Mouse (Mus musculus): Measurements from ENCODE around the gene Csmd2. TPM values are rescaled to one million over a fixed set of nuclear protein-coding genes. Genes with fewer than 3 reads are reported as not detected.

The Csmd2 gene
- polyA plus RNA-seq, 1 experiment from 2014 or later: 0.05 TPM

GRCm38 (mm10) chr4:128342208-128342607 lies 354.6 kb downstream of the Csmd2 start:
- H3K9ac ChIP-seq (ENCODE audit: low read length): no peak overlapping the region
- no peaks in the 10 kb centered on the region for H3K36me3 ChIP-seq (ENCODE audit: control insufficient read depth, insufficient read depth)
- ATAC-seq (replicated peaks; ENCODE audit: extremely low read depth, insufficient read depth, low FRiP score): no peak
- no peak overlapping the region for H3K27ac ChIP-seq (ENCODE audit: low read length)
- 22% methylated on average over 1 of the region's 1 CpGs for WGBS
- H3K9me3 ChIP-seq (replicated peaks; ENCODE audit: control insufficient read depth, low read length): no peaks in the 10 kb centered on the region
- no peaks in the 10 kb centered on the region for H3K27me3 ChIP-seq (ENCODE audit: control insufficient read depth, insufficient read depth, low read length)
- H3K4me3 ChIP-seq (ENCODE audit: low read length): no peak overlapping the region
- H3K4me2 ChIP-seq (ENCODE audit: low read depth, low read length): no peak overlapping the region
- H3K4me1 ChIP-seq (ENCODE audit: control insufficient read depth, insufficient read depth, low read length): no peaks in the 10 kb centered on the region

DNA sequence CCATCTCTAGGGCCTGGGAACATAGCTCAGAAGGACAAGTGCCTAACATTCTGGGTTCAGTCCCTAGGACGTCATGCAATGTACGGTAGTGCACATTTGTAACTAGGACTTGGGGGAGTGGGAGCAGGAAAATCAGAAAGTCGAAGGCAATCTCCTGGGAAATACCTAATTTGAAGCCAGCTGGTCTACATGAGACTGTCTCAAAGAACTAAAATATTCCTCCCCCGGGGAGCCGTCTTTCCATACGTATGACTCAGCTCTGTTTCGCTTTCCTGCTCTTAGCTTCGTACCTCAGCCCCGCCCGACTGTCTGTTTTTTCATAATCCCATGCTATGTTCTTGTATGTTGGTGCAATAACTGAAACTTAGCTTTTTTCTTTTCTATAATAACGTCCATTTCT lies 371.1 kb downstream of the Csmd2 start:
- no peaks in the 10 kb centered on the region for H3K27me3 ChIP-seq (ENCODE audit: control insufficient read depth, insufficient read depth, low read length)
- no peak for ATAC-seq (replicated peaks; ENCODE audit: extremely low read depth, insufficient read depth, low FRiP score)
- H3K27ac ChIP-seq (ENCODE audit: low read length): no peak overlapping the region
- no peak overlapping the region for H3K4me2 ChIP-seq (ENCODE audit: low read depth, low read length)
- H3K4me3 ChIP-seq (ENCODE audit: low read length): no peak overlapping the region
- no peak overlapping the region for H3K9ac ChIP-seq (ENCODE audit: low read length)
- H3K4me1 ChIP-seq (ENCODE audit: control insufficient read depth, insufficient read depth, low read length): no peaks in the 10 kb centered on the region
- WGBS: 81% methylated on average over 11 of the region's 11 CpGs
- H3K9me3 ChIP-seq (replicated peaks; ENCODE audit: control insufficient read depth, low read length): no peaks in the 10 kb centered on the region
- H3K36me3 ChIP-seq (ENCODE audit: control insufficient read depth, insufficient read depth): no peaks in the 10 kb centered on the region

GRCm38 (mm10) chr4:128365851-128366250 lies 378.2 kb downstream of the Csmd2 start:
- Histone ChIP-seq H3K4me3 (ENCODE audit: low read length) (no peak overlapping the region), H3K4me1 (ENCODE audit: control insufficient read depth, insufficient read depth, low read length) (no peaks in the 10 kb centered on the region), H3K27me3 (ENCODE audit: control insufficient read depth, insufficient read depth, low read length) (no peaks in the 10 kb centered on the region), H3K4me2 (ENCODE audit: low read depth, low read length) (no peak overlapping the region), H3K36me3 (ENCODE audit: control insufficient read depth, insufficient read depth) (no peaks in the 10 kb centered on the region), H3K9me3 (replicated peaks; ENCODE audit: control insufficient read depth, low read length) (no peaks in the 10 kb centered on the region), H3K27ac (ENCODE audit: low read length) (no peak overlapping the region), H3K9ac (ENCODE audit: low read length) (no peak overlapping the region)
- 62% methylated on average over 4 of the region's 4 CpGs for WGBS
- ATAC-seq (replicated peaks; ENCODE audit: extremely low read depth, insufficient read depth, low FRiP score): no peak

- no peaks in the 10 kb centered on the region for H3K36me3 ChIP-seq (ENCODE audit: control insufficient read depth, insufficient read depth)
- H3K9me3 ChIP-seq (replicated peaks; ENCODE audit: control insufficient read depth, low read length): no peaks in the 10 kb centered on the region
- H3K4me2 ChIP-seq (ENCODE audit: low read depth, low read length): no peak overlapping the region
- ATAC-seq (replicated peaks; ENCODE audit: extremely low read depth, insufficient read depth, low FRiP score): no peak
- no peak overlapping the region for H3K9ac ChIP-seq (ENCODE audit: low read length)
- no peak overlapping the region for H3K4me3 ChIP-seq (ENCODE audit: low read length)
- no peaks in the 10 kb centered on the region for H3K27me3 ChIP-seq (ENCODE audit: control insufficient read depth, insufficient read depth, low read length)
- 88% methylated on average over 6 of the region's 6 CpGs for WGBS
- no peak overlapping the region for H3K27ac ChIP-seq (ENCODE audit: low read length)
- H3K4me1 ChIP-seq (ENCODE audit: control insufficient read depth, insufficient read depth, low read length): no peaks in the 10 kb centered on the region
These were observed 380.4 kb downstream of the Csmd2 start for GRCm38 (mm10) chr4:128368088-128368487.

DNA sequence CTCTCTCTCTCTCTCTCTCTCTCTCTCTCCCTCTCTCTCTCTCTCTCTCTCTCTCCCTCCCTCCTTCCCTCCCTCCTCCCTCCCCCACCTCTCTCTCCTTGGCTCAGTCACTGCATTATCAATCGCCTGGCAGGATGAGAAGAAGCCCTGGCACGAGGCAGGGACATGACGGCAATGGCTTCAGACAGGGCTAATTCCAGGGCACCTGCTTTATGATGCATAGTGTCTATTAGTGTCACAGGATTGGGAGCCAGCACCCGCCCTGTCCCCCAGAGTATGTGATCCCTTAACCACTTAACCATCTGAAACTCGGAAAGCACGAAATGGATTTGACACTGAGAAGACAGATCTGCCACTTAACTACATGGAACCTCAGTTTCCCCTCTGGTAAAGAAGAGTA lies 384.1 kb downstream of the Csmd2 start:
- H3K4me2 ChIP-seq (ENCODE audit: low read depth, low read length): no peak overlapping the region
- H3K4me1 ChIP-seq (ENCODE audit: control insufficient read depth, insufficient read depth, low read length): no peaks in the 10 kb centered on the region
- WGBS: 65% methylated on average over 6 of the region's 6 CpGs
- ATAC-seq (replicated peaks; ENCODE audit: extremely low read depth, insufficient read depth, low FRiP score): no peak
- no peak overlapping the region for H3K9ac ChIP-seq (ENCODE audit: low read length)
- H3K4me3 ChIP-seq (ENCODE audit: low read length): no peak overlapping the region
- no peak overlapping the region for H3K27ac ChIP-seq (ENCODE audit: low read length)
- no peaks in the 10 kb centered on the region for H3K36me3 ChIP-seq (ENCODE audit: control insufficient read depth, insufficient read depth)
- no peaks in the 10 kb centered on the region for H3K27me3 ChIP-seq (ENCODE audit: control insufficient read depth, insufficient read depth, low read length)
- H3K9me3 ChIP-seq (replicated peaks; ENCODE audit: control insufficient read depth, low read length): no peaks in the 10 kb centered on the region

DNA sequence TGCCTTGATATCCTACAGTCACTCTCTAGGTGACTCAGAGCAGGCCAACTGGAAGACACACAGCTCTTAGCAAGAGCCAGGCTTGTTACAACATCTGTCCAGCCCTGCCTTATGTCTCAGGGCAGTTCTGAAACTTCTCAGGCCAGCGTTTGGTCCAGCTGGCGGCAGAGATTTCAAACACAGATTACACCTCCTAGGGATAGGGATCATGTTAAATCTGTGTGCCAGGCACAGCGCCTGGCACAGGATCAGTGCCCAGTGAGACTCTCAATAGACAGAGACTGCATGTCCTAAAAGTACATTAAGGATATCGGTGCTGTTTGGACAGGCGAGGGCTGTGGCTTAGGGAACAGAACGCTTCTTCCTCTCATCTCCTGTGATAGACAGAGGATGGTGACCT lies 385.5 kb downstream of the Csmd2 start:
- Histone ChIP-seq H3K4me1 (ENCODE audit: control insufficient read depth, insufficient read depth, low read length) (no peaks in the 10 kb centered on the region), H3K27ac (ENCODE audit: low read length) (no peak overlapping the region), H3K9ac (ENCODE audit: low read length) (no peak overlapping the region), H3K36me3 (ENCODE audit: control insufficient read depth, insufficient read depth) (no peaks in the 10 kb centered on the region), H3K9me3 (replicated peaks; ENCODE audit: control insufficient read depth, low read length) (no peaks in the 10 kb centered on the region), H3K4me3 (ENCODE audit: low read length) (no peak overlapping the region), H3K4me2 (ENCODE audit: low read depth, low read length) (no peak overlapping the region), H3K27me3 (ENCODE audit: control insufficient read depth, insufficient read depth, low read length) (no peaks in the 10 kb centered on the region)
- 71% methylated on average over 6 of the region's 6 CpGs for WGBS
- ATAC-seq (replicated peaks; ENCODE audit: extremely low read depth, insufficient read depth, low FRiP score): no peak

DNA sequence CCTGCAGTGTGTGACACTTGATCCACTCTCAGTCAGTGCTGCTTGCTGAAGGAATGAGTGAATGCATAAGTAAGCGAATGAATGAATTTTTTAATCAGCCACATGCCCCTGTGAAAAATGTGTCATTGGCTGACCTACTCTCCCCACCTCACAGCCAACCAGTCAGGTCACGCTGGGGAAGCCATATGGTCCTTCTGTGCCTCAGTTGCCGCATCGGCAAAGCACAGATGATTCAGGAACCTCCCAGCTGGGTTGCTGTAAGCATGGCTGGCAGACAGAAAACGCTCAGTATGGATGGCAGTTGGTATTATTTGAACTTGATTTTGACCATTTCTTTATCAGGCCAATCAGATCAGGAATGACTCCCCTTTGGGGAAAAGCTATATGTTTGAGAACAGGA lies 386.4 kb downstream of the Csmd2 start:
- Histone ChIP-seq H3K9me3 (replicated peaks; ENCODE audit: control insufficient read depth, low read length) (no peaks in the 10 kb centered on the region), H3K4me3 (ENCODE audit: low read length) (no peak overlapping the region), H3K27me3 (ENCODE audit: control insufficient read depth, insufficient read depth, low read length) (no peaks in the 10 kb centered on the region), H3K9ac (ENCODE audit: low read length) (no peak overlapping the region), H3K36me3 (ENCODE audit: control insufficient read depth, insufficient read depth) (no peaks in the 10 kb centered on the region), H3K4me1 (ENCODE audit: control insufficient read depth, insufficient read depth, low read length) (no peaks in the 10 kb centered on the region), H3K4me2 (ENCODE audit: low read depth, low read length) (no peak overlapping the region), H3K27ac (ENCODE audit: low read length) (no peak overlapping the region)
- ATAC-seq (replicated peaks; ENCODE audit: extremely low read depth, insufficient read depth, low FRiP score): no peak
- WGBS: 76% methylated on average over 5 of the region's 5 CpGs

DNA sequence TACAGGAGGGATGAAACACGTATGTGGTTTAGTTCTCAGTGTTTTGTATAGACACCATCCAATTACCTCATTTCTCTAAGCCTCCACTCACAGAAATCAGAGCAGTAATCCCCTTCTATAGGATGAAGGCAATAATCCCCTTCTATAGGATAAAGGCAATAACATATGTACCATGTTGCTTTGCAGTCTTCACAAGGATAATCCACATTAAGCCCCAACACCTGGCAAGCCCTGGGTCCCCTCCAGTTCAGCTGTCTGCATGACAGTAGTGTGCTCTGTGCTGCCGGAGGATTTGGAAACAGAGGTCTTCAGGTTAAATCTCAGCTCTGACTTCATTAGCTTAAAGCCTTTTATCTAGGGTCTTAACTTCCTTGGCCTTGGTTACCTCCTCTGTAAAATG lies 391.3 kb downstream of the Csmd2 start:
- ATAC-seq (replicated peaks; ENCODE audit: extremely low read depth, insufficient read depth, low FRiP score): no peak
- 79% methylated on average over 2 of the region's 2 CpGs for WGBS
- H3K4me3 ChIP-seq (ENCODE audit: low read length): no peak overlapping the region
- no peak overlapping the region for H3K9ac ChIP-seq (ENCODE audit: low read length)
- no peaks in the 10 kb centered on the region for H3K27me3 ChIP-seq (ENCODE audit: control insufficient read depth, insufficient read depth, low read length)
- no peaks in the 10 kb centered on the region for H3K36me3 ChIP-seq (ENCODE audit: control insufficient read depth, insufficient read depth)
- no peaks in the 10 kb centered on the region for H3K9me3 ChIP-seq (replicated peaks; ENCODE audit: control insufficient read depth, low read length)
- H3K4me1 ChIP-seq (ENCODE audit: control insufficient read depth, insufficient read depth, low read length): no peaks in the 10 kb centered on the region
- no peak overlapping the region for H3K4me2 ChIP-seq (ENCODE audit: low read depth, low read length)
- H3K27ac ChIP-seq (ENCODE audit: low read length): no peak overlapping the region

GRCm38 (mm10) chr4:128381331-128381730 lies 393.7 kb downstream of the Csmd2 start:
- Histone ChIP-seq H3K36me3 (ENCODE audit: control insufficient read depth, insufficient read depth) (no peaks in the 10 kb centered on the region), H3K4me1 (ENCODE audit: control insufficient read depth, insufficient read depth, low read length) (no peaks in the 10 kb centered on the region), H3K4me2 (ENCODE audit: low read depth, low read length) (no peak overlapping the region), H3K27me3 (ENCODE audit: control insufficient read depth, insufficient read depth, low read length) (0 out of 2 replicates have a peak, but pooled peaks cover 3% of the 10 kb centered on the region), H3K4me3 (ENCODE audit: low read length) (no peak overlapping the region), H3K9ac (ENCODE audit: low read length) (no peak overlapping the region), H3K9me3 (replicated peaks; ENCODE audit: control insufficient read depth, low read length) (no peaks in the 10 kb centered on the region), H3K27ac (ENCODE audit: low read length) (no peak overlapping the region)
- 82% methylated on average over 6 of the region's 6 CpGs for WGBS
- no peak for ATAC-seq (replicated peaks; ENCODE audit: extremely low read depth, insufficient read depth, low FRiP score)

DNA sequence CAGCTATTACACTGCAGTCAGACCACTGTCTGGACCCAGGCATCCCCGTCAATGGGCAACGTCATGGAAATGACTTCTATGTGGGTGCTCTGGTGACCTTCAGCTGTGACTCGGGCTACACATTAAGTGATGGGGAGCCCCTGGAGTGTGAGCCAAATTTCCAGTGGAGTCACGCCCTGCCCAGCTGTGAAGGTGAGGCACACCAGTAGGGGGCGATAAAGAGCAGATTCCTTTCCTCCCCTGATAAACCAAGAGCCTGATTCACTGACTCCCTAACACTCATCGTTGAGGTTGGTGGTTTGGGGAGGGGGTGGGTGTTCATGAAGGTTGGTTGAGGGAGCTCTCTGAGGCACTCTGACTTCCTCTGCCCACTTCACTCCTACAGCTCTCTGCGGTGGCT lies 396.1 kb downstream of the Csmd2 start:
- Histone ChIP-seq H3K9me3 (replicated peaks; ENCODE audit: control insufficient read depth, low read length) (no peaks in the 10 kb centered on the region), H3K4me2 (ENCODE audit: low read depth, low read length) (no peak overlapping the region), H3K27ac (ENCODE audit: low read length) (no peak overlapping the region), H3K4me3 (ENCODE audit: low read length) (no peak overlapping the region), H3K27me3 (ENCODE audit: control insufficient read depth, insufficient read depth, low read length) (0 out of 2 replicates have a peak, but pooled peaks cover 3% of the 10 kb centered on the region), H3K4me1 (ENCODE audit: control insufficient read depth, insufficient read depth, low read length) (no peaks in the 10 kb centered on the region), H3K36me3 (ENCODE audit: control insufficient read depth, insufficient read depth) (no peaks in the 10 kb centered on the region), H3K9ac (ENCODE audit: low read length) (no peak overlapping the region)
- WGBS: 79% methylated on average over 7 of the region's 7 CpGs
- ATAC-seq (replicated peaks; ENCODE audit: extremely low read depth, insufficient read depth, low FRiP score): no peak

Measured in heart, embryonic 16.5 days (tissue).